Mouse (Mus musculus) embryonic facial prominence, embryonic 13.5 days (tissue): ENCODE results near the gene Ppp1r9b. TPM values are rescaled to one million over a fixed set of nuclear protein-coding genes. Genes with fewer than 3 reads are reported as not detected.

Experiments
- polyA plus RNA-seq: library from polyadenylated mRNA; unstranded; fragments of >200 nt; fragmentation: Nextera tagmentation; extraction: Ambion mirVana; gene quantifications from 2 replicates; pipeline ENCODE4 v1.2.1, GENCODE M21; 2015

Ppp1r9b gene
- polyA plus RNA-seq, 1 experiment from 2014 or later = 13.2 TPM

Other genes starting within 250 kb of the Ppp1r9b start
- 0.52 TPM in 1 of 2 replicates, not detected in the other for gene Cdc34b, start 249.3 kb upstream of the Ppp1r9b start, polyA plus RNA-seq
- gene Tmem92, start 208.3 kb upstream of the Ppp1r9b start, polyA plus RNA-seq = not detected in 2 replicates
- 1,060 and 1,259 TPM in 2 replicates for gene Col1a1, start 54.8 kb upstream of the Ppp1r9b start, polyA plus RNA-seq
- gene Hils1, start 23.4 kb upstream of the Ppp1r9b start, polyA plus RNA-seq = not detected in 2 replicates
- gene Sgca, start 14.7 kb upstream of the Ppp1r9b start, polyA plus RNA-seq = 1.1 and 1.5 TPM in 2 replicates
- 36.2 and 36.8 TPM in 2 replicates for gene Samd14, start 18.8 kb downstream of the Ppp1r9b start, polyA plus RNA-seq
- 33.2 and 33.7 TPM in 2 replicates for gene Pdk2, start 50.3 kb downstream of the Ppp1r9b start, polyA plus RNA-seq
- gene Itga3, start 85.8 kb downstream of the Ppp1r9b start, polyA plus RNA-seq = 7.0 and 9.2 TPM in 2 replicates
- 21.5 and 30.8 TPM in 2 replicates for gene Dlx3, start 129.1 kb downstream of the Ppp1r9b start, polyA plus RNA-seq
- 3.0 and 3.8 TPM in 2 replicates for gene Dlx4, start 155.2 kb downstream of the Ppp1r9b start, polyA plus RNA-seq